Mouse (Mus musculus) neural tube, embryonic 15.5 days (tissue): ENCODE results near the gene Lrfn1. TPM values are rescaled to one million over a fixed set of nuclear protein-coding genes. Genes with fewer than 3 reads are reported as not detected.

Source experiments
- polyA plus RNA-seq: library from polyadenylated mRNA; unstranded; fragments of >200 nt; fragmentation: Nextera tagmentation; extraction: Ambion mirVana; gene quantifications from 2 replicates; pipeline ENCODE4 v1.2.1, GENCODE M21; 2015

Lrfn1 gene
- polyA plus RNA-seq, 1 experiment from 2014 or later: 18.7 TPM

Other genes starting within 250 kb of the Lrfn1 start
- 6.9 and 18.2 TPM in 2 replicates for gene Eid2, start 184.1 kb upstream of the Lrfn1 start, polyA plus RNA-seq
- gene Eid2b, start 174.2 kb upstream of the Lrfn1 start, polyA plus RNA-seq: 33.5 and 37.7 TPM in 2 replicates
- 1.8 and 2.4 TPM in 2 replicates for gene Selenov, start 160.8 kb upstream of the Lrfn1 start, polyA plus RNA-seq
- gene Dll3, start 149.7 kb upstream of the Lrfn1 start, polyA plus RNA-seq: 18.6 and 19.8 TPM in 2 replicates
- 125 and 136 TPM in 2 replicates for gene Timm50, start 139.9 kb upstream of the Lrfn1 start, polyA plus RNA-seq
- 92.8 and 101 TPM in 2 replicates for gene Supt5, start 113.2 kb upstream of the Lrfn1 start, polyA plus RNA-seq
- 467 and 619 TPM in 2 replicates for gene Rps16, start 101.3 kb upstream of the Lrfn1 start, polyA plus RNA-seq
- 21.4 and 26.5 TPM in 2 replicates for gene Plekhg2, start 79.4 kb upstream of the Lrfn1 start, polyA plus RNA-seq
- 4.2 and 7.5 TPM in 2 replicates for gene Zfp36, start 71.7 kb upstream of the Lrfn1 start, polyA plus RNA-seq
- 48.4 and 50.0 TPM in 2 replicates for gene Med29, start 59.3 kb upstream of the Lrfn1 start, polyA plus RNA-seq
- 89.3 and 96.0 TPM in 2 replicates for gene Paf1, start 59.0 kb upstream of the Lrfn1 start, polyA plus RNA-seq
- 5.3 and 33.8 TPM in 2 replicates for gene Gmfg, start 14.5 kb upstream of the Lrfn1 start, polyA plus RNA-seq
- gene Ifnl2, start 58.5 kb downstream of the Lrfn1 start, polyA plus RNA-seq: not detected in 2 replicates
- gene Ifnl3, start 70.9 kb downstream of the Lrfn1 start, polyA plus RNA-seq: not detected in 2 replicates
- gene Sycn, start 88.9 kb downstream of the Lrfn1 start, polyA plus RNA-seq: 1.3 TPM in 1 of 2 replicates, not detected in the other
- gene Nccrp1, start 95.3 kb downstream of the Lrfn1 start, polyA plus RNA-seq: 0.31 and 0.36 TPM in 2 replicates
- gene Samd4b, start 146.2 kb downstream of the Lrfn1 start, polyA plus RNA-seq: 20.3 and 22.8 TPM in 2 replicates
- gene Pak4, start 146.2 kb downstream of the Lrfn1 start, polyA plus RNA-seq: 16.0 and 23.1 TPM in 2 replicates
- gene Acp7, start 179.4 kb downstream of the Lrfn1 start, polyA plus RNA-seq: 0.09 and 0.10 TPM in 2 replicates
- gene Fbxo27, start 240.9 kb downstream of the Lrfn1 start, polyA plus RNA-seq: 10.2 and 10.5 TPM in 2 replicates